Mouse (Mus musculus) heart, postnatal 0 days (tissue): ENCODE results near the gene Lasp1. TPM values are rescaled to one million over a fixed set of nuclear protein-coding genes. Genes with fewer than 3 reads are reported as not detected.

Source experiments
- ATAC-seq: fragments of 200-750 bp; cut with Nextera tagmentation; 2 replicates; pipeline ENCODE4 v1.8.0; 2017; ENCODE audit warnings: low read depth, moderate number of reproducible peaks, moderate library complexity; ENCODE audit not compliant: insufficient read depth
- DNase-seq: peaks from one replicate; pipeline ENCODE4 v3.0.0-alpha.2; 2016; ENCODE audit warnings: low spot score
- H3K27ac ChIP-seq: fragments of 300-500 bp; sonication (generic); 2 replicates; pipeline ENCODE4 v1.5.1; 2014; ENCODE audit warnings: low read depth, mild to moderate bottlenecking
- H3K27me3 ChIP-seq: fragments of 300-500 bp; sonication (generic); 2 replicates; pipeline ENCODE4 v1.6.1; 2014; ENCODE audit warnings: low read length, mixed read lengths; ENCODE audit not compliant: control insufficient read depth, insufficient read depth
- H3K36me3 ChIP-seq: fragments of 300-500 bp; sonication (generic); replicated peaks from 2 replicates; pipeline ENCODE4 v1.6.1; 2014; ENCODE audit warnings: low read length, mixed read lengths; ENCODE audit not compliant: control insufficient read depth, insufficient read depth
- H3K4me1 ChIP-seq: fragments of 300-500 bp; sonication (generic); 2 replicates; pipeline ENCODE4 v1.6.1; 2014; ENCODE audit warnings: antibody characterized with exemption; ENCODE audit not compliant: control insufficient read depth, insufficient read depth
- H3K4me2 ChIP-seq: fragments of 300-500 bp; sonication (generic); 2 replicates; pipeline ENCODE4 v1.6.1; 2014; ENCODE audit warnings: low read depth, mild to moderate bottlenecking, low read length, moderate library complexity
- H3K4me3 ChIP-seq: fragments of 300-500 bp; sonication (generic); 2 replicates; pipeline ENCODE4 v1.5.1; 2014; ENCODE audit warnings: low read depth, low read length
- H3K9ac ChIP-seq: fragments of 300-500 bp; sonication (generic); replicated peaks from 2 replicates; pipeline ENCODE4 v1.6.1; 2014; ENCODE audit warnings: low read depth, low read length, mixed read lengths
- H3K9me3 ChIP-seq: fragments of 300-500 bp; sonication (generic); replicated peaks from 2 replicates; pipeline ENCODE4 v1.6.1; 2016; ENCODE audit warnings: low read length; ENCODE audit not compliant: control insufficient read depth
- CTCF ChIP-seq: IDR thresholded peaks from 2 replicates; pipeline ENCODE4 v1.5.1; 2016; ENCODE audit warnings: antibody characterized with exemption, control low read depth, low read depth
- EP300 ChIP-seq: IDR thresholded peaks from 2 replicates; pipeline ENCODE4 v1.6.1; 2016; ENCODE audit warnings: antibody characterized with exemption, low read depth
- WGBS: fragments of 180-500 bp; shearing (Covaris S2); extraction: QIAGEN DNeasy Blood & Tissue Kit; methylation state at CpG from one replicate; pipeline ENCODE4 v1.1.7; 2014; 5-methylcytosine and 5-hydroxymethylcytosine counted together
- polyA plus RNA-seq: library from polyadenylated mRNA; unstranded; fragments of >200 nt; fragmentation: Nextera tagmentation; extraction: Ambion mirVana; gene quantifications from 2 replicates; pipeline ENCODE4 v1.2.1, GENCODE M21; 2015
- total RNA-seq: library from RNA; depleted of rRNA; stranded (reverse); fragments of >200 nt; gene quantifications from 2 replicates; pipeline ENCODE4 v1.2.3, GENCODE M21; 2014; ENCODE audit warnings: low replicate concordance

The Lasp1 gene
- total and polyA plus RNA-seq, 2 experiments from 2014 or later = 27.8 to 45.7 TPM

DNA sequence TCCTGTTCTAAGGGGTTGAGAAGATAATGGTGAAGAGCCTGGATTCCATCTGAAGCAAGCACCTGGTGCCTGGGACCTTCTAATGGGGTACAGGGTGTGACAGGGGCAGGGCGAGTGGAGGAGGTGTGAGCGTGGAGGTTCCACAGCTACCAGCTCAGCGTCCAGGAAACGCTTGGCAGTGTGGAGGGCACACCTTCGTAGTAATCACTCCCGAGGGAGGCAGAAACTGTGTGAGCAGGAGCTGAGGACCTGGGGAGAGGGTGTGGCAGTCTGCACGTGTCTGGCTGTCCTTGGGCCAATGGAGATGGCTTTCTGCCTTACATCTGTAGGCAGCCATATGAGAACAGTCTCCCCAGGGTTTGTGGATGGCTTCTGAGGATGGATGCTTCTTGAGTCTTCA lies 14.3 kb downstream of the Lasp1 start:
- Histone ChIP-seq H3K9me3 (no peaks in the 10 kb centered on the region), H3K36me3 (peaks cover 31% of the 10 kb centered on the region), H3K27ac (no peak overlapping the region), H3K9ac (no peak overlapping the region), H3K27me3 (no peaks in the 10 kb centered on the region), H3K4me1 (peaks cover 70% of the 10 kb centered on the region), H3K4me2 (no peak overlapping the region), H3K4me3 (no peak overlapping the region)
- ATAC-seq = no peak
- DNase-seq = no peak
- 50% methylated on average over 7 of the region's 7 CpGs for WGBS
- TF ChIP-seq EP300 = no peak
- TF ChIP-seq CTCF = no peak

DNA sequence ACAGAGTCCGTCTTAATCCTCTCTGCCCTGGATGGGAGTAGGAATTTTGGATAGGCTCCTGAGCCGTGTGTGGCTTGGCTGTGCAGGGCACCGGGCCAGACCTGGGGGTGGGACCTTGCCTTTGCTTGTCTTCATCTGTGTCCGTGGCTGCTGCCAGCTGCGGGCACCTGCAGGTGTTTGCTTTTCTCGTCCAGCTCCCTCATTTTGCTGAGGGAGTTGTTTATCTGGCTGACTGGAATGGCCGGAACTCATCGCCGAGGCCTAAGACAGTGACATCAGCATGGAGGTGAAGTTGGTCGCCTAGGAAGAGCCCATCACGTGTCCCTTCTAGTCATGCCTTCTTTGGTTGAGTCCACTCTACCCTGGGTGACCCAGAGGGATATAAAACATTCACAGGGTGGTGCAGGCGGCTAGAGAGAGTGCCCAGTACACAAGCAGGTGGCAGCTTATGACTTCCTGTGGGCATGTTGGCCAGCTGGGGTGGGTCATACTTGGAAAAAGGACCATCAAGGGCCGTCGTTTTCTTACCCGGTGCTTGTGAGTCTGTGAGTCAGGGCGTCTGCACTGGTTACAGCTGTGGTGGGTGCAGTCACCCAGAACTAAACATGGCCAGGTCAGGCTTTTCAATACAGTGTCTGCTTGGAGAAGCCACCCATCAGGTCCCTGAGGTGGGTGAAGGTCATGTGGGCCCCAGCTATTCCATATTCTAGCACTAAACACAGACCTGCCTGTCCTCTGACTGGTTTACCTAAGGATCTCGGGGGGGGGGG lies 15.1 kb downstream of the Lasp1 start:
- TF ChIP-seq CTCF (no peak), EP300 (no peak)
- Histone ChIP-seq H3K9ac (no peak overlapping the region), H3K9me3 (no peaks in the 10 kb centered on the region), H3K4me2 (no peak overlapping the region), H3K4me1 (peaks cover 70% of the 10 kb centered on the region), H3K27me3 (no peaks in the 10 kb centered on the region), H3K27ac (no peak overlapping the region), H3K4me3 (no peak overlapping the region), H3K36me3 (peaks cover 31% of the 10 kb centered on the region)
- DNase-seq (no peak), ATAC-seq (no peak)
- 75% methylated on average over 17 of the region's 17 CpGs for WGBS

DNA sequence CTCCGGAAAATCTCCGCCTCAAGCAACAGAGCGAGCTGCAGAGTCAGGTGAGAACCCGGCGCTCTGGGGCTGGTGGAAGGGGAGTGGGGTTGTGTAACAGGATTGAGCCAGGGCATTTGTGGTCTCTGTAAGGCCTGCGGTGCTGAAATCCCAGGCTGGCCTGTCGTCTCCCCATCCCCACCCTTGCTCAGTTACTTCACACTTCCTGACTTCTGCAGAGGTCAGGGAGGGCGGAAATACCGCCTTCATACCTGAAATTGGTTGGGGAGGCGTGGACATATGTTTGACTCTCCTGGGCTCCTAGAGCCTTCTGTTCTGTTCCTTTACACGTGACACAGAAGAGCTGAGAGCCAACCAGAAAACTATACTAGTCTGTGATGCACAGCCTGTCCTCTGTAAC lies 16.9 kb downstream of the Lasp1 start:
- peaks cover 26% of the 10 kb centered on the region for H3K36me3 ChIP-seq
- no peak for ATAC-seq
- DNase-seq = no peak
- H3K9me3 ChIP-seq = no peaks in the 10 kb centered on the region
- TF ChIP-seq EP300 = no peak
- no peak for TF ChIP-seq CTCF
- H3K27ac ChIP-seq = no peak overlapping the region
- no peak overlapping the region for H3K4me2 ChIP-seq
- 77% methylated on average over 11 of the region's 11 CpGs for WGBS
- H3K9ac ChIP-seq = no peak overlapping the region
- H3K4me1 ChIP-seq = peaks cover 66% of the 10 kb centered on the region
- H3K27me3 ChIP-seq = no peaks in the 10 kb centered on the region
- H3K4me3 ChIP-seq = no peak overlapping the region

DNA sequence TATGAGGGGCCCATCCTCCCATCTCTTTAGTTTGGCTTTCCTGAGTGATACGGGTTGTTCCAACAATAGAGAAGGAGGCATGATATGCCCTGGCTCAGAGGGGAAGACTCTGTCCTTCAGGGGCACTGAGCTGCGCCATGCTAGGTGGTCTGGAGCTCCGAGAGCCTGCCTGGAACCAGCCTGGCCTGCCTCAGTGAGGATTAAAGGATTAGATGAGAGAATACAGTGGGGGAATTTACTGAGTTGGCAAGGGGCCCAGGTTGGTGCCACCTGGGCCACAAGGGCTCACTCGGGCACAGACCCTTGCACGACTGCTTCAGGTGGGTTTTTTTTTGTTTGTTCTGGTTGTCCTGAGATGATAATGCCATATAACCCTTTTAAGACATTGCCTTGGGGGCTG lies 17.4 kb downstream of the Lasp1 start:
- TF ChIP-seq EP300 (no peak), CTCF (no peak)
- peaks cover 67% of the 10 kb centered on the region for H3K4me1 ChIP-seq
- no peaks in the 10 kb centered on the region for H3K27me3 ChIP-seq
- no peak for ATAC-seq
- no peak overlapping the region for H3K4me2 ChIP-seq
- no peak for DNase-seq
- no peak overlapping the region for H3K4me3 ChIP-seq
- no peak overlapping the region for H3K9ac ChIP-seq
- WGBS = 73% methylated on average over 5 of the region's 5 CpGs
- H3K9me3 ChIP-seq = no peaks in the 10 kb centered on the region
- H3K27ac ChIP-seq = no peak overlapping the region
- H3K36me3 ChIP-seq = peaks cover 26% of the 10 kb centered on the region

DNA sequence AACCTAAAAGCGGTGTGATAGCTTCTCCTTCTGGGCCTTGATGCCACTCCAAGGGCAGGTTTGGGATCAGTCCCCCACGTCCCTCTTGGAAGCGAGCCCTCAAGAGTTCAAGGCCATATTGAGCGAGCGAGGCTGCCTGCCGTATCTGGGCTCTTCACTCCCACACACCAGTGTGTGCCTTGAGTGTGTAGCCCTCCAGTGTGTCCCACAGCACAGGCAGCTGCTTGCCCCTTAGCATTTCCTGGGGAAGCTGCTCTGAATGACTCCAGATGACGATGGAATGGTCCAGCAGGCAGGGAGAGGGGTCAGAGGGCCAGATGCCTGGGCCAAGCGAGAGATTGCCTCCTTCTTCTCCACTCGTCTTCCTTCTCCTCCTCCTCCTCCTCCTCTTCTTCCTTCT lies 18.1 kb downstream of the Lasp1 start:
- DNase-seq (no peak), ATAC-seq (no peak)
- Histone ChIP-seq H3K36me3 (peaks cover 26% of the 10 kb centered on the region), H3K9me3 (no peaks in the 10 kb centered on the region), H3K4me2 (no peak overlapping the region), H3K4me1 (peaks cover 62% of the 10 kb centered on the region), H3K27ac (peak overlapping the region; percentile 37), H3K27me3 (no peaks in the 10 kb centered on the region), H3K4me3 (no peak overlapping the region), H3K9ac (0 out of 2 replicates have a peak overlapping the region, but pooled peaks have one; percentile 45)
- WGBS = 38% methylated on average over 9 of the region's 9 CpGs
- TF ChIP-seq EP300 (no peak), CTCF (no peak)

DNA sequence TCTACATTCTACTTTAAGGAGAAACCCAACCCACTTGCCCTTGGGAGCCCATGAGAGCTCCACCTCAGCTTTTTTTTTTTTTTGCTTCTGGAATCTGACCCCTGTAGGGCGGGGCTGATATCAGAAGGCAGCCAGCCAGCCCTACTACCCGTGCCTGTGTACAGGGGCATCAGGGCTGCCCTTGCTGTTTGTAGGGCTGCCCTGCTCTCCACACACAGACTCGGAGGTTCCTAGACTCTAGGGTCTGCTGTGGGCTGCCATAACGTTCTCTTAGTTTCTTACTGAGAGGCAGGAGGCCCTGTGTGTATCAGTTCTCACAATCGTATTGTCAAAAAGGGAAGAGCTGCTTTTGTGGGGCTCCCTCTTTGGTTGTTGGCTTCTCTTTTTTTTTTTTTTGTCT lies 18.6 kb downstream of the Lasp1 start:
- H3K4me2 ChIP-seq = no peak overlapping the region
- DNase-seq = no peak
- peak overlapping the region; percentile 63 for H3K27ac ChIP-seq
- ATAC-seq = peak; percentile 64
- peaks cover 26% of the 10 kb centered on the region for H3K36me3 ChIP-seq
- 18% methylated on average over 5 of the region's 5 CpGs for WGBS
- peak overlapping the region; percentile 45; the same call in 1 of the 2 replicates for H3K9ac ChIP-seq
- no peak overlapping the region for H3K4me3 ChIP-seq
- no peaks in the 10 kb centered on the region for H3K27me3 ChIP-seq
- H3K9me3 ChIP-seq = no peaks in the 10 kb centered on the region
- H3K4me1 ChIP-seq = peaks cover 59% of the 10 kb centered on the region
- TF ChIP-seq CTCF = no peak
